Mouse (Mus musculus): Measurements from ENCODE around the gene Dmwd.

DNA sequence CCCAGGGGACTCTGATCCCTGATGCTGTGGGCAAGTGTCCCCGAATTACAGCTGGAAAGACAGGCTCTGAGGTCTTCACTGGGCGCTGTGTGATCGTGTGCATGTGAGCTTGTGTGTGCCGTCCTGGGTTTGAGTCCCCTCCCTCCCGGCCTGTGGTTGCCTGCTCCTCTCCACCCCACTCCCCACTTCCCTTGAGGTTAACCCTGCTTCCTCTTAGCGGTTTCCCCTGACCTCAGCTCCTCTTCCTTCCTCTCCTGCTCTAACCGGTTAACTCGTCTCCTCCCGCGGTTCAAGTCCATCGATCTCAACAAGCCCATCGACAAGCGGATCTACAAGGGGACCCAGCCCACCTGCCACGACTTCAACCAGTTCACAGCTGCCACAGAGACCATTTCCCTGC, 1.7 kb downstream of the Dmwd start:
- TF ChIP-seq POLR2A (IDR thresholded peaks at IDR 0.05; ENCODE audit: extremely low read depth, insufficient read depth, low read length) (no peak), CTCF (IDR thresholded peaks at IDR 0.05; ENCODE audit: extremely low read depth, insufficient read depth, low read length) (no peak)

Data from cortical plate, adult 2 months (tissue).